Mouse (Mus musculus) ES-Bruce4 (cell line): ENCODE data around the gene Abca8b.

ENCODE experiments used
- CTCF ChIP-seq: IDR thresholded peaks from one replicate; pipeline ENCODE4 v1.8.1; 2011; ENCODE audit warnings: low read depth, low read length
- EP300 ChIP-seq: IDR thresholded peaks from 2 replicates; pipeline ENCODE4 v1.6.1; 2011; ENCODE audit warnings: low read depth, low read length; ENCODE audit not compliant: insufficient read depth
- POLR2A ChIP-seq: IDR thresholded peaks from one replicate; pipeline ENCODE4 v1.8.1; 2011; ENCODE audit warnings: low read length; ENCODE audit not compliant: insufficient read depth

DNA sequence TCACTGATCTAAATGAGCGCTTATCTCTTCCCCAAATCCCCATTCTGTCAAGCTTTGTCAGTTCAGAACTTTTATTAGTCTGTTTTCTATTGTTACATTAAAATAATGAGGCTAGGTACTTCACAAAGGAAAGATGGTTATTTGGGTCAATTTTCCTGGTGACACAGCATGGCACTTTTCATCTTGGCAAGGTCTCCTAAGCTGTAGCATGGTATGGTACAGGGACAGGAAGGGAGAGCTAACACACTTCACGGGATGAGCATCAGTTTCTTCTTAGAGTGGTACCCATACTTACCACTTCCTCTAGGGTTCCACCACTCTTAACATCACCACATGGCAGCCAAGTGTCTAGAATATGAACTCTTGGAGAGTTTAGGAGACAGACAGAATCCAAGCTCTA lies 13.8 kb downstream of the Abca8b start:
- TF ChIP-seq POLR2A, result no peak
- TF ChIP-seq EP300, result no peak
- no peak for TF ChIP-seq CTCF
